Mouse (Mus musculus): ENCODE measurements at regions not wholly inside any gene's neighbourhood (a gene's known extent, or its start where the extent isn't known, plus 50 kb on each side); places are given as distances from the start of the nearest gene placed in this dataset.
A peak's percentile ranks its signal among the peaks of the same experiment; 100 is the strongest.

GRCm38 (mm10) chr2:146625166-146625751, 113.1 kb upstream of the Ralgapa2 start:
- no peak for DNase-seq (ENCODE audit: low spot score in 2 of 2)

GRCm38 (mm10) chr2:146626531-146626930, 114.4 kb upstream of the Ralgapa2 start:
- no peak for DNase-seq (ENCODE audit: low spot score in 2 of 2)

- no peak for DNase-seq (ENCODE audit: low spot score in 2 of 2)
Observed at GRCm38 (mm10) chr2:146630179-146630578, 118.0 kb upstream of the Ralgapa2 start.

- DNase-seq (ENCODE audit: low spot score in 2 of 2) = no peak
Observed at GRCm38 (mm10) chr2:146631098-146631497, 119.0 kb upstream of the Ralgapa2 start.

- DNase-seq (ENCODE audit: low spot score in 2 of 2) = peak in 1 of 2 experiments; percentile 28
Observed at GRCm38 (mm10) chr2:146633329-146634070, 121.4 kb upstream of the Ralgapa2 start.

- no peak for DNase-seq (ENCODE audit: low spot score in 2 of 2)
Observed at GRCm38 (mm10) chr2:146637573-146637972, 125.4 kb upstream of the Ralgapa2 start.

- DNase-seq (ENCODE audit: low spot score in 2 of 2) = no peak
Observed at GRCm38 (mm10) chr2:146646237-146646972, 134.3 kb upstream of the Ralgapa2 start.

- no peak for DNase-seq (ENCODE audit: low spot score in 2 of 2)
Observed at GRCm38 (mm10) chr2:146646973-146647282, 134.8 kb upstream of the Ralgapa2 start.

GRCm38 (mm10) chr2:146661346-146661745, 149.2 kb upstream of the Ralgapa2 start:
- DNase-seq (ENCODE audit: low spot score in 2 of 2) = no peak

- no peak for DNase-seq (ENCODE audit: low spot score in 2 of 2)
Observed at GRCm38 (mm10) chr2:146672761-146673160, 160.6 kb upstream of the Ralgapa2 start.

GRCm38 (mm10) chr2:146681979-146682378, 169.8 kb upstream of the Ralgapa2 start:
- DNase-seq (ENCODE audit: low spot score in 2 of 2) = no peak

- DNase-seq (ENCODE audit: low spot score in 2 of 2) = no peak
Observed at GRCm38 (mm10) chr2:146685854-146686507, 169.7 kb upstream of the Kiz start.

GRCm38 (mm10) chr2:146688544-146688943, 167.1 kb upstream of the Kiz start:
- no peak for DNase-seq (ENCODE audit: low spot score in 2 of 2)

- DNase-seq (ENCODE audit: low spot score in 2 of 2) = no peak
Observed at GRCm38 (mm10) chr2:146693484-146693883, 162.2 kb upstream of the Kiz start.

GRCm38 (mm10) chr2:146694041-146694440, 161.6 kb upstream of the Kiz start:
- no peak for DNase-seq (ENCODE audit: low spot score in 2 of 2)

GRCm38 (mm10) chr2:146696277-146696676, 159.4 kb upstream of the Kiz start:
- no peak for DNase-seq (ENCODE audit: low spot score in 2 of 2)

- no peak for DNase-seq (ENCODE audit: low spot score in 2 of 2)
Observed at GRCm38 (mm10) chr2:146696727-146697126, 158.9 kb upstream of the Kiz start.

GRCm38 (mm10) chr2:146710676-146711075, 145.0 kb upstream of the Kiz start:
- DNase-seq (ENCODE audit: low spot score in 2 of 2) = no peak

- DNase-seq (ENCODE audit: low spot score in 2 of 2) = no peak
Observed at GRCm38 (mm10) chr2:146721184-146721715, 134.4 kb upstream of the Kiz start.

GRCm38 (mm10) chr2:146722351-146723025, 133.2 kb upstream of the Kiz start:
- DNase-seq (ENCODE audit: low spot score in 2 of 2) = no peak

- no peak for DNase-seq (ENCODE audit: low spot score in 2 of 2)
Observed at GRCm38 (mm10) chr2:146723172-146723571, 132.5 kb upstream of the Kiz start.

GRCm38 (mm10) chr2:146723671-146724070, 132.0 kb upstream of the Kiz start:
- DNase-seq (ENCODE audit: low spot score in 2 of 2) = no peak

Measured in spleen, postnatal 14 days (tissue).